Mouse (Mus musculus) myocyte (in vitro differentiated cells): ENCODE results near the gene Alox12.

Source experiments
- CEBPB ChIP-seq: IDR thresholded peaks from 2 replicates; pipeline ENCODE4 v1.6.1; 2011; ENCODE audit warnings: mild to moderate bottlenecking, moderate library complexity; ENCODE audit not compliant: poor library complexity, insufficient read depth, severe bottlenecking
- E2F4 ChIP-seq: IDR thresholded peaks from one replicate; pipeline ENCODE4 v1.6.1; 2011; ENCODE audit warnings: mild to moderate bottlenecking, control low read depth, moderate library complexity; ENCODE audit not compliant: insufficient read depth
- MAX ChIP-seq: IDR thresholded peaks from one replicate; pipeline ENCODE4 v1.6.1; 2011; ENCODE audit warnings: low read depth, mild to moderate bottlenecking, control low read depth
- MYOD1 ChIP-seq, 3 experiments: IDR thresholded peaks; one replicate each; pipeline ENCODE4 v1.6.1; 2011; ENCODE audit warnings: control low read depth in 2 of 3, low read depth in 2 of 3, mild to moderate bottlenecking in 2 of 3, moderate library complexity in 1 of 3; ENCODE audit not compliant: insufficient read length in 2 of 3, control insufficient read depth in 1 of 3
- MYOG ChIP-seq, 3 experiments: IDR thresholded peaks; one replicate each; pipeline ENCODE4 v1.6.1; 2011; ENCODE audit warnings: control low read depth in 2 of 3, low read depth in 2 of 3, mild to moderate bottlenecking in 2 of 3; ENCODE audit not compliant: insufficient read length in 2 of 3, control insufficient read depth in 1 of 3, insufficient read depth in 1 of 3
- POLR2A ChIP-seq: IDR thresholded peaks from one replicate; pipeline ENCODE4 v1.6.1; 2011; ENCODE audit warnings: low read depth, mild to moderate bottlenecking, control low read depth, moderate library complexity; ENCODE audit not compliant: insufficient read length
- POLR2AphosphoS2 ChIP-seq: IDR thresholded peaks from one replicate; pipeline ENCODE4 v1.6.1; 2011; ENCODE audit warnings: low read depth, control low read depth; ENCODE audit not compliant: insufficient read length
- REST ChIP-seq: IDR thresholded peaks from one replicate; pipeline ENCODE4 v1.6.1; 2011; ENCODE audit warnings: mild to moderate bottlenecking, control low read depth, moderate library complexity; ENCODE audit not compliant: insufficient read depth, insufficient read length
- SRF ChIP-seq: IDR thresholded peaks from one replicate; pipeline ENCODE4 v1.6.1; 2011; ENCODE audit warnings: low read depth; ENCODE audit not compliant: control insufficient read depth, insufficient read length
- TCF12 ChIP-seq: IDR thresholded peaks from one replicate; pipeline ENCODE4 v1.6.1; 2011; ENCODE audit warnings: mild to moderate bottlenecking, control low read depth; ENCODE audit not compliant: poor library complexity, insufficient read depth, severe bottlenecking
- TCF3 ChIP-seq: IDR thresholded peaks from one replicate; pipeline ENCODE4 v1.6.1; 2011; ENCODE audit warnings: low read depth, control low read depth; ENCODE audit not compliant: insufficient read length
- USF1 ChIP-seq: IDR thresholded peaks from one replicate; pipeline ENCODE4 v1.6.1; 2011; ENCODE audit warnings: low read depth, mild to moderate bottlenecking, control low read depth, moderate library complexity

DNA sequence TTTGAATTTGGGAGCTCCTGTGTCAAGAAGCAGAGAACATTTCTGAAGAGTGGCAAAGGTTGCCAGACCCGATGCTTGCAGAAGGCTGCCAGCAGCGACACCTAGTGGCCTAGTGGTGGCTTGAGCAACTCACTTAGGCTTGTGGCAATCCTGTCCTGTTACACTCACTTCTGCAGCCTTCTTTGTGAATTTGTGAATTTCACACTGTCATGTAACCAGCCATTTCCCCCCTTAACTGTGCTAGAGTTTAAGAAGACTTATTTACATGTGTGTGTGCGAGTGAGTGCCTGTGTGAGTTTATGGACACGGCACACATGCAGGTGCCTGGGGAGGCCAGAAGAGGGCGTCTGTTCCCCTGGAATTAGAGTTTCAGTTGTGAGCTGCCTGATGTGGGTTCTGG lies 53.5 kb downstream of the Alox12 start:
- TF ChIP-seq POLR2A (no peak), E2F4 (no peak), MAX (no peak), CEBPB (no peak), POLR2AphosphoS2 (no peak), TCF3 (no peak), USF1 (no peak), TCF12 (no peak), MYOD1 (IDR thresholded peaks at IDR 0.05; ENCODE audit: control insufficient read depth in 1 of 3, insufficient read length in 2 of 3, low read depth in 2 of 3) (no peak), MYOG (IDR thresholded peaks at IDR 0.05; ENCODE audit: control insufficient read depth in 1 of 3, insufficient read depth in 1 of 3, insufficient read length in 2 of 3, low read depth in 2 of 3) (no peak), REST (no peak), SRF (no peak)
